Mouse (Mus musculus): ENCODE data around the gene Gramd4.

Gramd4 gene

DNA sequence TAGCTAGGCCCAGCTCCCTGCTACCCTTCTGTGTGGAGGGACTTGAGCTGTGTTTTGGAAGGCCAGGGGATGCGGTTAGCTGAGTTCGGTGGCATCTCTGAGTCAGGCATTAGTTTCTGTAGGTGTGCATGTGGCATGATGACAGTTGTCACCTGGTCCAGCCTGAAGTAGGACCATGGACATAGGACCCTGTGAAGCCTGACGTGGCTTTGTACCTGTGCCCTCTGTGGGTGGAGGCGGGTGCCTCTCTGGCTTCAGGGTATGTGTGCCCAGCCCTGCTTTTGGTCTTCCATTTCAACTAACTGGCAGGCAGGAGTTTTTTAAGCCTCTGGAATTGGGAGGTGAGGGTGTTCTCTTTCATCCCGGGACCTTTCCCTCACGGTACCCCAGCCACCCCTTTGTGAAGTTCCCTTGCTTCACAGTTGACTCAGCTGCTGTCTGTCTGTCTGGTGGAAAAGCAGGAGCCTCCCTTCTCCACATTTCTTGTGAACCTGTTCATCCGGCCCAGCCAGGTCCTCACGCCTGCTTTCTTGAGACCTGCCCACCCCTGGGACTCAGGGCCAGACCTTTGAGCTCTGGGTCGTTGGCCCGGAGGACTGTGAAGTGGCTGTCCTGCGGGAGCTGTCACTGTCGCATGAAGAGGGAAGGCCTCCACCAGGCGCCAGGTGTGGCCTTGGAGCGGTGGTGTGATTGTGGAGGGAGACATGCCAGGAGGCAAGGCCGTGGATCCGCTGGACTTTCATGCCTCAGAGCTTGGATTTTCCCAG, 16.9 kb downstream of the Gramd4 start:
- DNase-seq, result no peak

DNA sequence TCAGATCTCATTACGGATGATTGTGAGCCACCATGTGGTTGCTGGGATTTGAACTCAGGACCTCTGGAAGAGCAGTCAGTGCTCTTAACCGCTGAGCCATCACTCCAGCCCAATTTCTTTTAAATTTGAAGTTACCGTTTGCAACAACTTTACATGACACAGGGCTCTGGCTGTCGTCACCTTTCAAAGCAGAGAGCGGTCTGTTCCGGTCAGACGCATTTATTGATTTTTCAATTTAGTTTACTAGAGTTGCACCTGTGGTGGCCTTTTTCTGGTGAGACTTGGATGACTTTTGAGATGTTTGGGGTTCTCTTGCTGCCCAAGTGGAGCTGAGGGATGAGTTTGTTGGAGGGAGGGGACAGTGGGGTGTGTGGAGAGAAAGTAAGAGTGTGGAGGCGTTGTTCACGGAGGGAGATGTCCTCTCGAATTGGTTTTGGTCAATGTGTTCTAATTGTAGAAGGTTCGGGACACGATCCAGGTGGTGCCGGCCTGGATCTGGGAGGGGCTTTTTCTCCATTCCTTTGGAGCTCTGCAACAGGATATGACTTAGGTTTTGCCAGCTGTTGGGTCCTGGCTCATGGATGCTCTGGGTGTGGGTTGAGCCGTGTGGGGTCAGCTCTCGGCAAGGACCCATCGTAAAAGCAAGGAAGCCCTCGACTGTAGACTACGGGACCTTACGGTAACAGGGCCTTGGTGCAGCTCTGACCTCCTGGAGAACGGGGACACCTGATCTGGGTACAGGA, 18.0 kb downstream of the Gramd4 start:
- DNase-seq, result no peak

DNA sequence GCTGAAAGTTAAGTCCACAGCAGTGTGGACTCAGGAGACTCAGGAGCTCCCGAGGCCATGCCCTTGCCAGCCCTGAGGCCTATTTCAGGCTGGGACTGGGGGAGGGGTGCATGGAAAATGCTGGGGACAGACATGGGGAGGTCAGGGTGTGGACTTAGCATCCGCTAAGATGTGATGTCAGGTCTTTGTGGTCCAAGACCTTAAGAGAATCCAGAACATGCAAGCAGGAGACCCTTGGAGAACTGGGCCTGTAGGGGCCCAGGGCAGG, 18.5 kb downstream of the Gramd4 start:
- DNase-seq, result no peak

DNA sequence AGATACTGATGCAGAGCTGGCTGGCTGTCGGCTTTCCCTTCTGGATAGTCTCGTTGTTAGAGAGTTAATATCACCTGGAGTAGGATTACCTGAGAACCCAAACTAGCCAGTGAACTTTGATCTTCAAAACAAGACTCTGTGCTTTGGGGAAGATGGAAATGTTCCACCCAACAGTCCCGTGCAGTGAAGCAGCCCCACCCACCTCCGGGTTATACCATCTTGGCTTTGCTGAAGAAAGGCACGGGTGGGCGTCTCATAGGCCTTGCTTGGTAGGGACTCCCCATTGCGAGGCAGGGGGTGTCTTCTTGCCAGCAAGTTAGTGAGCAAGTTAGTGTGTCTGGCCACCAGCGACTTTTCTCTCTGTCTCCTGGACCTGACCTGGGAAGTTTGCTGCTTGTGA, 18.9 kb downstream of the Gramd4 start:
- no peak for DNase-seq

DNA sequence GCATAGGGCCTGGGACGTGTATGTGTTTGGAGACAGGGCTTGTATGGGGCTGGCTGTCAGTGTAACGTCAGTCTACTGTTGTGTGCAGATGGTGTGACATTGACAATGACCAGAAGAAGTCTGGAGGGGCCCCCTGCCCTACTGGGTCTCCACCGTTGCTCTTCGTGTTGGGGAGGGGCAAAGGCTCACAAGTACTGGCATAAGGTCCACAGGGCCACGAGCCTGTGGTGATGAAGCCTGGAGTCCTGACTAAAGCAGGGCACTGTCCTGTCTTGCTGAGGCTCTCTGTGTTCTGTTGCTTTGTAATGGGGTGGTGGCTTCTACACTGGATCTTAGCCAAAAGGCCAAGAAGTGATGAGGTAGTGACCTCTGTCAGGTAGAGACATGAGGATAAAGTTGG, 20.4 kb downstream of the Gramd4 start:
- no peak for DNase-seq

DNA sequence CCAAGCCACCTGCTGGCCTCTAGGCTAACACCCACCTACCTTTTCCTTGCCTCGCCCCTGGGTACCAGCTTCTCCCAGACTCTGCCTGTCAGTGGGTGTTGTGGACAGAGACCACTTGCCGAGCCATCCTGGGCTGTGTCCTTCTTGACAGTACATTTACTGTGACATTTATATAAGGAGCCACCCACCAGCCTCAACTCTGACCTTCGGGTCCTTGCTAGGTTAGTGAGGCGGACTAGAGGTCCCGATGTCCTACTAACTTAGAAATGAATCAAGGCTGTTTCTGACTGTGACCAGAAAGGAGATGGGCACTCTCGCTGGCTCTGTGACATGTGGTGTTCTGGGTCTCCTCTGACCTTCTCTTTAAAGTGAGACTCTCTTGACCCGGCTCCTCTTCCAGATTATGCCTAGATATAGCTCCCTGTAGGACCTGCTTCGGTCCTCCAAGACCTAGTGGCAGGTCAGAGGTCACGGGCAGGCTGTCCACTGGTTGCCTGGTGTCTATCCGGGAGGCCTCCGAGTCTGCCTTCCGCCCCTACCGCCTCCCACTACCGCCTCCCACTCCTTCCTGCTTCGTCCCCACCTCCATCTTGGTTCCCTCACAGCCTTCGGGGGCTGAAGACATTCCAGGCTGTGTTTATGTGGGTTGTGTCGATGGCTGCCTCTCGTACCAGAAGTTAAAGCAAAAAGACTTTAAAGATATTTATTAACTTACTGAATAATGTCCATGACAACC, 21.2 kb downstream of the Gramd4 start:
- DNase-seq, result no peak

DNA sequence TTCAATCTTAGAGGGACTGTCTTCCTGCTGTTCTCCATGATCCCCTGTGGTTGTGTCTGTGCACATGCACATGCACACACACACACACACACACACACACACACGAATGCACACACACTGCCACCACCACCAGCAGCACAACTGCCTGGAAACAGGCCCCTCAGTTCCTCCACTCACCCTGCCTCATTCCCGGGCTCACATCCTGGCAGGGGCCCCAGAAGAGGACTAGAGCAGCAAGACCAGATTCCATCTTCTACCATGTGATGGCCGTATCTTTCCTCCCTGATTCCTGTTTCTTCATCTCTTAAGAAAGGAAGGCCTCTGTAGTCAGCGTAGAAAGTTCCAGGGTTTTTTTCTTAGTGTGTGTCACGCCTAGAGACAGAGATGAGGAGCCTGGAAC, 22.0 kb downstream of the Gramd4 start:
- no peak for DNase-seq

DNA sequence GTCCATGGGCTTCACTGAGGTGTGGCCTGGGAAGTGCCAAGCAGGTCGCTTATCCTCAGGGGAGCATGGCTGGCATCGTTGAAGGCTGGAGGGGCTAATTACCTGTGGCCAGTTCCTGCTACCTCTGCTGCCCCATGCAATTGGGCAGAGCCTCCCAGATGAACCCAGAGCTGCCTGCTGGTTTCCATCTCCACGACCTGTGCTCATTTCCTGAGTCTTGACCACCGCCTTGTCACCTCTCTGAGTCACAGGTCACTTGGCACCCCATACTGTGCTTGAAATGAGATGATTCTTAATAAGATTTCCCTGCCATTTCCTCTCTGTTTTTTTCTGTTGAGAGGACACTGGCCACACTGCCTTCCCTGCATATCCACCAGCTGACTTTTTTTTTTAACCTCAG, 22.4 kb downstream of the Gramd4 start:
- no peak for DNase-seq

DNA sequence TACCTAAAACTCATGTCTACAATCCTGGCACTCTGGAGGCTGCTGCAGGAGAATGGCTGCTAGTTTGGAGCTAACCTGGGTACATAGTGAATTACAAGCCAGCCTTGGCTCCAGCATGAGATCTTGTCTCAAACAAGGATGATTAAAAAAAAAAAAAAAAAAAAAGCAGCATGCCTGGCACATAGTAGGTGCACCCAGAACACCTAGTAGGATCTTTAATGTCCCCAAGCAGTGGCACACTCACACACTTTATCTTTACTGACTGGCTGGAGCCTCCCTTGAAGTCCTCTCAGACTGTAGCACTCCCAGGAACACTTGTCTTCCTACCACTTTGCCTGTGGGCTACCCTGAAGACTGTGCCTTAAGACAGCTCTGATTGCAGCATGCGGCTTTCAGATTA, 22.9 kb downstream of the Gramd4 start:
- no peak for DNase-seq

DNA sequence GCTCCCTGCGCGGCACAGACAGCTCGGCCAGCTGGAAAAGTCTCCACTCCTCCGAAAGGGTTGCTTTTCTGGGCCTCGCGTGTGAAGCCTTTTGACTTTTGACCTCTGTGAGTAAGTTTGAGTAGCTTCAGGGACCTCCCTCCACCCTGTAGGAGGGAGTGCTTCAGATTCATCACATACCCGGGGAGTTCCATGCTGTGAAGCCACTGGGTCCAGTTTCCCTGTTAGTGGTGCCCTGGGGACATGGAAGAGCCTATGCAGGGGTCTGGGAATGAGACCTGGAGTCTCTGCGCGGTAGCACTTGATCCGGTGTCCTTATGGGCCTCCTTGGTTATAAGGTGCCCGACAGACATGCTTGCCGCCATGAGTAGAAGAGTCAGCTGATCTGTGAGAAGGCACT, 24.2 kb downstream of the Gramd4 start:
- DNase-seq, result no peak

DNA sequence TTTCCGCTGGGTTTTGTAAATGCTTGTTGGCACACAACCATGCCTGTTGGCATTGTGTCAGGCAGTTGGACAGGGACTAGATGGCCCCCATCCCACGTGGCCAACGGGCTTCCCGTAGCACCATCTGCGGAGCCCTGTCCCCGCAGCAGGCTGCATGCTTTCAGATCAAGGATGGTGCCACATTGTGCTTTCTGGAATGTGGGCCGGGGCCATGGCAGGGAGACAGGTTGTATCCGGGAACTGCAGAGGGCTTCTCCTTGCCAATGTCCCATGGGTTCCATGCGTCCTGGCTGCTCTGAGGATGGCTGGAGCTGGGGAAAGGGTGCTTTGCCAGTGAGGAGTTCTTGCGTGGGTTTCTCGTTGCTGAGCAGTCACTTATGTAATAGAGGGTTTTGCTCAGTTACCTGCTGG, 25.1 kb downstream of the Gramd4 start:
- peak; percentile 56 for DNase-seq

DNA sequence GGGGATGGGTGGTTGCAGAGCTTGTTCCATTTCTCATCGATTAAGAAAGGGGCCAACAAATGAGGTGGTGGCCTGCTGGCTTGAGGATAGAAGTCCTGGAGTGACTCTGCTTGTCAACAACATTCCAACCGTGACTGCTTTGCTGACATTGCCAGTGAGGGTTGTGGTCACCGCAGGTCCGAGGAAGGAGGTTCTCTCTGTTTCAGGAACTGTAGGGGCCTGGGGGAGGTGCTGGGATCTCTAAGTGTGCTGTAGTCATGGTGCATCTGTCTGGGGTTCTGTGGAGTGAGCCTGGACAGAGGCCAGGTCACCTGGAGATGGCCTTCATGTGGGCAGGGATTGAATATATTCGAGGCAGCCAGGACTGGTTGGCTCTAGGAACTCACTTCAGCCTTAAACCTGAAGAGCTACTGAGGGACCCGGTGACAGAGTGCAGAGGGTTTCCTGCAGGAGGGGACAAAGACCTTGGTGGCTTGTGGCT, 25.8 kb downstream of the Gramd4 start:
- no peak for DNase-seq

DNA sequence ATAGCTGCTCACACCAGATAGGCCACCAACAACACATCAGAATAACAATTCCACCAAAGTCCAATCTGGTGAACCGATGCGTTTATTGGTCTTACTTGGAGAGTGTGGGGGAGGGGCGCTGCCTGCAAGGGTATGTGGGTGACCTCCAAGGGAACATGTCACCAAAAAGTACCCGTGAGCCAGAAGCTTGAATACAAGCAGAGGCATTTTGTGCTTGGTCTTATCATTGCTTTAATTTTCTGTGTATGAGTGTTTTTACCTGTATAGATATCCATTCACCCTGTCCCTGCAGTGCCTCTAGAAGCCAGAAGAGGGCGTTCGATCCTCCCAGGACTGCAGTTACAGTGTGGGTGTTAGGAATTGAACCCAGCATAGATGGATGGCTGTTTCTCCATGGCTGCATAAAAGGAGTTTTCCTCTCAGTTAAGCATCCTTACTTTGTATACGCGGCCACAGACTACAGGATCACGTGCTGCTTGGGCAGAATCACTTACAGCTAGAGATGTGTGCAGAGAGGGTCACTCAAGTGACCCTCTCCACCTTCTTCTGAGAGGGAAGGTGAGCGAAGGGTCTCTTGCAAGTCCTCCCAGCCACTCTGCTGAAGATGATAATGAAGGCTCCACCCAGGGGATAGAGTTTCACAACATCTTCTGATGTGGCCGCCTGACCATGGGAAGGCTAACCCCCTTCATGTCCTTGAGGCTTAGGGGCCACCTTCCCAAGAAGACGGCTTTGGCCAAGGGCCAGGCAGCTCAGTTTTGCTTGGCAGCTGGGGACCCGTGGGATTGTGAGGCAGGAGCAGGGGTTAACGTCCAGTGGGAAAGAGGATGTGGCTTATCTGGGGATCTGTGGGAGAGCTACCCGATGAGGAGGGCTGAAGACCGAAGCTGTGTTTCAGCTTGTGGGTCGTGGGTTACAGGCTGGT, 28.1 kb downstream of the Gramd4 start:
- DNase-seq, result no peak

DNA sequence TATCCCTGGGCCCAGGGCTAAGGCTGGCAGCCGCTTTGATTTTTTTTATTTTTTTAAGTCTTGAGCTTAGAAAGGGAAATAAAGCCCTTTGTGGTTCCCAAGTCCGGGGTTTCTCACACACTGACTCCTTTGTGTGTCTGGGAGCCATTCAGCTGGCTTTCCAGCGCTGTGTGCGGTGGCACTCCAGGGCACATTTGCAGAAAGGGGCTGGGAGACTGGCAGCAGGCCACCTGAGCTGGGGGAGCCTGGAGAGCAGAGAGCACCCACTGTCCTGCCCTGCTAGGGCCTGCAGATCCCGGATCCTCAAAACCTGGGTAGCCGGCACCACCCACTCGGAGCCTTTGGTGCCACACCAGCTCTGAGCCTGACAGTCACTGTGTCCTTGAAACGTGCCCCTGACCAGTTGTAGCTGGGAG, 28.8 kb downstream of the Gramd4 start:
- DNase-seq, result peak; percentile 61

DNA sequence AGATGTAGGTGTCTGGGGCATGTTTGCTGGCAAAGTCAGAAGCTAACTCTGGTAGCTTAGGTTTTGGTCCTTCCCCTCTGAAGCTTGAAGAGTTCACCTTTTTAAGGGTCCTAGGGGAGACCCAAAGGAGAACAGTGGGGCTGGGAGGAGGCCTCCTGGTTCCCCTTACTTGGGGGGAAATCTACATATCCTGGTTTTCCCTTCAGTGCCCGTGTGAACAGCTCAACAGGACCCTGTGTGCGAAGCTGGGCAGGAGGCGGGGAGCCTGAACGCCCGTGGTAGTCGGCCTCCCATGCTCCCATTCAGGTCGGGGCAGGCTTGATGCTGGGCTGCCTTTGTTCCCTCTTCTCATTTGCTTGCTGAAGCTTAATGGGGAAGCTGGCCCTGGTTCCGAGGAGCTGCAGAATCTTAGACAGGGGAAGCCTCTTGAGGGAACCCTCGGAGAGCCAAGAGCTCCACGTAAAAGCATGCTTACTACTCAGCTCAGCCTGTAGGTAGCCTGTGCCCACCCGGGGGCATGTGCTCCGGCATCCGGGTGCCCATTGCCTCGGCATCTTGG, 30.2 kb downstream of the Gramd4 start:
- no peak for DNase-seq

DNA sequence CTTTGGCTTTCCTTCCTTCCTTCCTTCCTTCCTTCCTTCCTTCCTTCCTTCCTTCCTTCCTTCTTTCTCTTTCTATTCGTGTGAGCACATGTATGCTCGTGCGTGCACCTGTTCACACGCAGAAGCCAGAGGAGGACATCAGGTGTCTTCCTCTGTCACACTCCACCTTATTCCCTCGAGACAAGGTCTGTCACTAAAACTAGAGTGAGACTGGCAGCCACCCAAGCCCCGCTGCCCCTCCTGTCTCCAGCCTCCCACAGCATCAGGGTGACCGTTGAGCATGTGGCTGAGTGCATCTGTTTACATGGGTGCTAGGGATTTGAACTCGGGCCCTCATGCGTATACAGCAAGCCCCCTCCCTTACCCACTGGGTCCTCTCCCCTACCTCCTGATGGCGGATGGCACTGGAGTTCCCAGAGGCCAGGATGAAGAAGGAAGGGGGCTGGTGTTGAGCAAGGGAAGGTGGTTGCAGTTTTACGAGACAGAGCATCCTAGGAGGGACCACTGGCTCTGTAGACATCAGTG, 30.8 kb downstream of the Gramd4 start:
- no peak for DNase-seq

DNA sequence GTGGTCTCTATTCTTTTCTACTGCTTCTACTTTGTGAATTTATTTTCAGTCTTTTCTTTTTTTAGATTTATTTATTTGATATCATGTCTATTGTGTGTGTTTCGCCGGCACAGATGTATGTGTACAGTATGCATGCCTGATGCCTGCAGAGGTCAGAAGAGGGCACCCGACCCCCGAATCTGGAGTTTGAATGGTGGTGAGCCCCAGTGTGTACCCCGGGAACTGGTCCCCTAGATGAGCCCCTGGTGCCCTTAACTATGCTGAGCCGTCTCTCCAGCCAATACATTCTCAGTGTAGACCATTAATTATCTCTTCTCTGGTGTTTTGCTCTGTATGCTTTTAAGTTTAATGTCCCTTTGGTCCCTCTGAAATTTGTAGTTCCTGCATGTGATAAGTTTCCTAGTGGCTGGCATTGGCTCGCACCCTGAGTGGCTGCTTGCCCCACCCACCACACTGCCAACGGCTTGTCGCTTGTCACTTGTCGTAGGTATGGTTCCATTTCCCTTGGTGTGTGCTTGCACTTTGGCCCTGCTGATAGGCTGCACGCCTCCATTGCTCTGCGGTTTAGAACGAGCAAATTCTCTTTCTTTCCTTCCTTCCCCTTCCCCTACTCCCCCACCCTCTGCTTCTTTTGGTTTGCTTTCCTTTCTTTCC, 31.7 kb downstream of the Gramd4 start:
- no peak for DNase-seq

DNA sequence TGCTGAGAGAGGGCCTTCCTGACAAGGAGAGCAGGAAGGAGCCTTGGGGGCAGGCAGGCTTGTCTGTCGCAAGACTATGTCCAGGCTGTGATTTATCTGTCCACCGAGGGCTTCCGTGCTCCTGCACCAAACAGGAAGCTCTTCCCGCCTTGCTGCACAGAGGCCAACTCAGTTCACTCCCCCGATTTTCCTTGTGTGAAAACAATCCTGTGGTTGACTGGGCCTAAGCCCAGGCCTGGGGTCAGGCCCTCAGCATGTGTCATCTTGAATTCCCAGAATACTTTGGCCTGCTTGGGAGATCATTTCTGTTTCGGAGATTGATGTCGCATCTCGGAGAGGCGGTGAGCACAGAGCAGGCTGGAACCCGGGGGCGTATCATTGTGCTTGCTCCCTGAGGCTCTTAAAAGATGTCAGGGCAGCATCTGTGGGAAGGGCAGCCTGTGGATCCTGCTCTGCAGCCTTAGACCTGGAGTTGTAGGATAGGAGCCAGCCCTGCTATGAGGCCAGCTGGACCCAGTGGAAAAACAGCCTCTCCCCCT, 32.6 kb downstream of the Gramd4 start:
- no peak for DNase-seq

DNA sequence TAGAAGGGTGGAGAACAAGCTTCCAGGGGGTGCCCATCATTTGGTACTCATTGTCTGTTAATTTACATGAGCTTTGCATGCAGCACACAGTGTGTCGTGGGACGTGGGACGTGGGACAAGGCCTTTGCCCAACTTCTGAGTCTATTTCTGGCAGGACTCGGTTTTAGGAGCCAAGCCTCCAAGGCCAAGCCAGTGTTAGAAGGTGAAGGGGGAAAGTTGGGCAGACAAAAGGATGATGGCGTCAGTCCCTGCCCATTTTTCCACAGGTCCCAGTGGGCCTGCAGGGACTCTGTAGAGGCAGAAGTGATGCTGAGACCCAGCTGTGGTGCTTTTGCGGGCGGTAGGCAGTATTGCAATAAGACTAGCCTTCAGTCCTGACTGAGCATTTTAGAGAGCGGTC, 33.1 kb downstream of the Gramd4 start:
- no peak for DNase-seq

DNA sequence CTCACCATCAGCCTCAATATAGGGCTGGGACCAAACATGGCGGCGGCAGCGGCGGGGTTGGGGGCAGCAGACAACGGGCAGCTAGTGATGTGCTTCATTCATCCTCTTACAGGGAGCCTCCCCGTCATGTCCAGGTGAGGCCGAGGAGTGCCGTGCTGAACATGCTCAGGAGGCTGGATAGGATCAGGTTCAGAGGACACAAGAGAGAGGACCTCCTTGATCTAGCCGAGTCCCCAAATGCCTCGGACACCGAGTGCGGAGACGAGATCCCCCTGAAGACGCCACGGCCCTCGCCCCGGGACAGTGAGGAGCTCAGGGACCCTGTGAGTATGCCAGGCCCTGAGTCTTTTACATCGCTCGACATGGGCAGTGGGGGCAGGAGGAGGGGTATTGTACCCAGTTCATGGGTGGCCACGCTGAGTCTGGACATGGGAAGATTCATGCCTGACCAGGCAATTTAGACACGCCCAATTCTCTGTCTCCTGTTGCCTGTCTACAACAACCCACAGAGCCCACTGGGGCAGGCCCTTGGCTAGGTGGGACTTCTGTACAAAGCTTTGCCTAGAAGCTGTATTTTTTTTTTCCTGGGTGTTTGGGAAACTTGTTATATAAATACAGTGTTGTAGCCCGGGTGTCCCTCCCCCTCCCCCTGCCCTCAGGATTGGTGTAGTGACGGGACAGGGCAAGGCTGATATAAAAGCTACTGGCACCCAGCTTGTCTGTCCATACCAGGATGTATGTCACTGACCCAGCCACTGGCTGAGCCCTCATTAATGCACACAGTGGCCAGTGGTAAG, 33.9 kb downstream of the Gramd4 start:
- DNase-seq, result no peak
